Mouse (Mus musculus) midbrain, embryonic 13.5 days (tissue): ENCODE measurements around the gene Hspa8. TPM values are rescaled to one million over a fixed set of nuclear protein-coding genes. Genes with fewer than 3 reads are reported as not detected.
"Not testable (repeated sequence)": the region's sequence is repeated elsewhere in the genome, so short reads cannot be mapped to it uniquely, and the experiment has no call there.

Source experiments
- ATAC-seq: fragments of 200-750 bp; cut with Nextera tagmentation; 2 replicates; pipeline ENCODE4 v1.8.0; 2017; ENCODE audit warnings: mild to moderate bottlenecking, moderate TSS enrichment, moderate library complexity
- H3K27ac ChIP-seq: fragments of 300-500 bp; sonication (generic); 2 replicates; pipeline ENCODE4 v1.5.1; 2015; ENCODE audit warnings: inconsistent platforms, mild to moderate bottlenecking, moderate library complexity
- H3K27me3 ChIP-seq: fragments of 300-500 bp; sonication (generic); 2 replicates; pipeline ENCODE4 v1.6.1; 2015; ENCODE audit warnings: mild to moderate bottlenecking, inconsistent platforms
- H3K36me3 ChIP-seq: fragments of 300-500 bp; sonication (generic); 2 replicates; pipeline ENCODE4 v1.6.1; 2015; ENCODE audit warnings: mild to moderate bottlenecking, inconsistent platforms
- H3K4me1 ChIP-seq: fragments of 300-500 bp; sonication (generic); replicated peaks from 2 replicates; pipeline ENCODE4 v1.6.1; 2015; ENCODE audit warnings: inconsistent platforms
- H3K4me2 ChIP-seq: fragments of 300-500 bp; sonication (generic); replicated peaks from 2 replicates; pipeline ENCODE4 v1.6.1; 2015; ENCODE audit warnings: moderate library complexity, mild to moderate bottlenecking, inconsistent platforms
- H3K4me3 ChIP-seq: fragments of 300-500 bp; sonication (generic); replicated peaks from 2 replicates; pipeline ENCODE4 v1.5.1; 2015; ENCODE audit warnings: mild to moderate bottlenecking, inconsistent platforms
- H3K9ac ChIP-seq: fragments of 300-500 bp; sonication (generic); replicated peaks from 2 replicates; pipeline ENCODE4 v1.6.1; 2015; ENCODE audit warnings: mild to moderate bottlenecking, inconsistent platforms
- H3K9me3 ChIP-seq: fragments of 300-500 bp; sonication (generic); 2 replicates; pipeline ENCODE4 v1.6.1; 2016; ENCODE audit warnings: mild to moderate bottlenecking, inconsistent platforms
- WGBS: fragments of 180-500 bp; shearing (Covaris S2); methylation state at CpG from one replicate; pipeline ENCODE4 v1.1.7; 2015; 5-methylcytosine and 5-hydroxymethylcytosine counted together
- polyA plus RNA-seq: library from polyadenylated mRNA; unstranded; fragments of >200 nt; fragmentation: Nextera tagmentation; extraction: Ambion mirVana; gene quantifications from 2 replicates; pipeline ENCODE4 v1.2.1, GENCODE M21; 2015

Gene Hspa8
- polyA plus RNA-seq, 1 experiment from 2014 or later: 3,076 TPM

GRCm38 (mm10) chr9:40786820-40787219, 14.0 kb upstream of the Hspa8 start:
- H3K4me1 ChIP-seq: peaks cover 36% of the 10 kb centered on the region
- H3K4me3 ChIP-seq, H3K27me3 ChIP-seq, H3K4me2 ChIP-seq, ATAC-seq, H3K36me3 ChIP-seq, H3K27ac ChIP-seq, H3K9ac ChIP-seq, H3K9me3 ChIP-seq: not testable (repeated sequence)
- WGBS: 99% methylated on average over 6 of the region's 6 CpGs

- Histone ChIP-seq H3K27ac (no peak overlapping the region), H3K4me2 (no peak overlapping the region), H3K27me3 (no peaks in the 10 kb centered on the region), H3K4me3 (no peak overlapping the region), H3K36me3 (no peaks in the 10 kb centered on the region), H3K9me3 (no peaks in the 10 kb centered on the region), H3K9ac (no peak overlapping the region), H3K4me1 (no peaks in the 10 kb centered on the region)
- 62% methylated on average over 6 of the region's 6 CpGs for WGBS
- no peak for ATAC-seq
These were observed 8.7 kb upstream of the Hspa8 start for GRCm38 (mm10) chr9:40791864-40792633.

- Histone ChIP-seq H3K9me3 (no peaks in the 10 kb centered on the region), H3K4me1 (peaks cover under 1% of the 10 kb centered on the region; the same call in 1 of the 2 replicates), H3K4me2 (no peak overlapping the region), H3K4me3 (no peak overlapping the region), H3K27me3 (no peaks in the 10 kb centered on the region), H3K9ac (no peak overlapping the region), H3K36me3 (no peaks in the 10 kb centered on the region), H3K27ac (no peak overlapping the region)
- 94% methylated on average over 5 of the region's 5 CpGs for WGBS
- ATAC-seq: no peak
These were observed 7.2 kb upstream of the Hspa8 start for GRCm38 (mm10) chr9:40793581-40793980.

- Histone ChIP-seq H3K4me3 (no peak overlapping the region), H3K4me1 (peaks cover 7% of the 10 kb centered on the region), H3K4me2 (no peak overlapping the region), H3K27ac (no peak overlapping the region), H3K9me3 (no peaks in the 10 kb centered on the region), H3K27me3 (no peaks in the 10 kb centered on the region), H3K36me3 (no peaks in the 10 kb centered on the region), H3K9ac (no peak overlapping the region)
- WGBS: 23% methylated on average over 5 of the region's 5 CpGs
- no peak for ATAC-seq
These were observed 6.5 kb upstream of the Hspa8 start for GRCm38 (mm10) chr9:40794251-40794650.

GRCm38 (mm10) chr9:40794926-40795325, 5.9 kb upstream of the Hspa8 start:
- Histone ChIP-seq H3K4me1 (peaks cover 14% of the 10 kb centered on the region), H3K27me3 (no peaks in the 10 kb centered on the region), H3K36me3 (no peaks in the 10 kb centered on the region), H3K4me2 (no peak overlapping the region), H3K27ac (no peak overlapping the region), H3K4me3 (no peak overlapping the region), H3K9ac (no peak overlapping the region), H3K9me3 (no peaks in the 10 kb centered on the region)
- ATAC-seq: no peak
- 79% methylated on average over 5 of the region's 5 CpGs for WGBS

GRCm38 (mm10) chr9:40795562-40795961, 5.2 kb upstream of the Hspa8 start:
- Histone ChIP-seq H3K9me3 (no peaks in the 10 kb centered on the region), H3K4me1 (peaks cover 14% of the 10 kb centered on the region), H3K27ac (no peak overlapping the region), H3K4me2 (no peak overlapping the region), H3K36me3 (no peaks in the 10 kb centered on the region), H3K4me3 (no peak overlapping the region), H3K27me3 (no peaks in the 10 kb centered on the region), H3K9ac (no peak overlapping the region)
- 84% methylated on average over 2 of the region's 2 CpGs for WGBS
- no peak for ATAC-seq

GRCm38 (mm10) chr9:40796054-40796453, 4.7 kb upstream of the Hspa8 start:
- Histone ChIP-seq H3K27ac (no peak overlapping the region), H3K4me3 (no peak overlapping the region), H3K9me3 (no peaks in the 10 kb centered on the region), H3K36me3 (no peaks in the 10 kb centered on the region), H3K9ac (no peak overlapping the region), H3K27me3 (no peaks in the 10 kb centered on the region), H3K4me1 (peaks cover 14% of the 10 kb centered on the region), H3K4me2 (no peak overlapping the region)
- no peak for ATAC-seq
- 78% methylated on average over 4 of the region's 4 CpGs for WGBS

GRCm38 (mm10) chr9:40798247-40798960, 2.4 kb upstream of the Hspa8 start:
- no peaks in the 10 kb centered on the region for H3K27me3 ChIP-seq
- peaks cover 20% of the 10 kb centered on the region for H3K4me1 ChIP-seq
- H3K27ac ChIP-seq: no peak overlapping the region
- no peak overlapping the region for H3K4me3 ChIP-seq
- no peak for ATAC-seq
- 73% methylated on average over 9 of the region's 9 CpGs for WGBS
- no peak overlapping the region for H3K9ac ChIP-seq
- peaks cover 5% of the 10 kb centered on the region for H3K36me3 ChIP-seq
- H3K9me3 ChIP-seq: no peaks in the 10 kb centered on the region
- H3K4me2 ChIP-seq: no peak overlapping the region

- Histone ChIP-seq H3K9ac (0 out of 2 replicates have a peak overlapping the region, but pooled peaks have one; percentile 21), H3K27ac (peak overlapping the region; percentile 99), H3K4me3 (no peak overlapping the region), H3K4me2 (0 out of 2 replicates have a peak overlapping the region, but pooled peaks have one; percentile 69), H3K9me3 (no peaks in the 10 kb centered on the region), H3K4me1 (peaks cover 27% of the 10 kb centered on the region), H3K27me3 (no peaks in the 10 kb centered on the region), H3K36me3 (peaks cover 12% of the 10 kb centered on the region)
- no peak for ATAC-seq
- WGBS: 36% methylated on average over 3 of the region's 3 CpGs
These were observed 1.7 kb upstream of the Hspa8 start for GRCm38 (mm10) chr9:40799112-40799511.

GRCm38 (mm10) chr9:40799837-40800501, 815 bp upstream of the Hspa8 start:
- Histone ChIP-seq H3K27ac (peak overlapping the region; percentile 99), H3K4me3 (peak overlapping the region; percentile 93), H3K9ac (peak overlapping the region; percentile 83), H3K4me1 (peaks cover 35% of the 10 kb centered on the region), H3K27me3 (no peaks in the 10 kb centered on the region), H3K36me3 (peaks cover 19% of the 10 kb centered on the region), H3K4me2 (peak overlapping the region; percentile 69), H3K9me3 (no peaks in the 10 kb centered on the region)
- 1% methylated on average over 30 of the region's 30 CpGs for WGBS
- ATAC-seq: peak; percentile 64

GRCm38 (mm10) chr9:40801614-40802532, 1.1 kb downstream of the Hspa8 start:
- 0% methylated on average over 27 of the region's 28 CpGs for WGBS
- peaks cover 54% of the 10 kb centered on the region for H3K4me1 ChIP-seq
- H3K9me3 ChIP-seq: not testable (repeated sequence)

More at GRCm38 (mm10) chr9:40801614-40802532, 1.1 kb downstream of the Hspa8 start:
- Histone ChIP-seq H3K36me3 (peaks cover 34% of the 10 kb centered on the region), H3K27ac (peak overlapping the region; percentile 96), H3K4me3 (peak overlapping the region; percentile 93), H3K4me2 (peak overlapping the region; percentile 91), H3K9ac (peak overlapping the region; percentile 99)
- peak; percentile 13 for ATAC-seq
- H3K27me3 ChIP-seq: not testable (repeated sequence)
